Mouse (Mus musculus) kidney, adult 18-20 months (tissue): ENCODE measurements around the gene Apc2.
A peak's percentile ranks its signal among the peaks of the same experiment; 100 is the strongest.
"Not testable (repeated sequence)": the region's sequence is repeated elsewhere in the genome, so short reads cannot be mapped to it uniquely, and the experiment has no call there.

Experiments
- DNase-seq: peaks from one replicate; pipeline ENCODE4 v3.0.0; 2021

The Apc2 gene

GRCm38 (mm10) chr10:80295618-80296425 lies at the start of gene Apc2:
Apc2 (plus strand) TSS chr10:80295977.
- peak; percentile 86 for DNase-seq

- DNase-seq, result no peak
Observed at GRCm38 (mm10) chr10:80247849-80248248, 47.9 kb upstream of the Apc2 start.

- not testable (repeated sequence) for DNase-seq
Observed at GRCm38 (mm10) chr10:80248437-80248836, 47.3 kb upstream of the Apc2 start.

- DNase-seq, result peak; percentile 98
Observed at GRCm38 (mm10) chr10:80248971-80249640, 46.7 kb upstream of the Apc2 start, which contains the start of gene Ndufs7. Ndufs7 (plus strand) TSS chr10:80249121.

- no peak for DNase-seq
Observed at GRCm38 (mm10) chr10:80250059-80250458, 45.7 kb upstream of the Apc2 start.

GRCm38 (mm10) chr10:80250573-80250972 lies 45.2 kb upstream of the Apc2 start:
- DNase-seq, result no peak

GRCm38 (mm10) chr10:80252011-80252410 lies 43.8 kb upstream of the Apc2 start:
- DNase-seq, result no peak

GRCm38 (mm10) chr10:80252493-80253274 lies 43.1 kb upstream of the Apc2 start:
- no peak for DNase-seq

GRCm38 (mm10) chr10:80253551-80253950 lies 42.2 kb upstream of the Apc2 start:
- no peak for DNase-seq

- DNase-seq, result no peak
Observed at GRCm38 (mm10) chr10:80254331-80255297, 41.2 kb upstream of the Apc2 start.

- no peak for DNase-seq
Observed at GRCm38 (mm10) chr10:80255881-80256535, 39.8 kb upstream of the Apc2 start.

- DNase-seq, result no peak
Observed at GRCm38 (mm10) chr10:80257936-80258335, 37.8 kb upstream of the Apc2 start.

GRCm38 (mm10) chr10:80258752-80259462 lies 36.9 kb upstream of the Apc2 start:
- no peak for DNase-seq

GRCm38 (mm10) chr10:80259463-80259805 lies 36.3 kb upstream of the Apc2 start:
- no peak for DNase-seq

- peak; percentile 75 for DNase-seq
Observed at GRCm38 (mm10) chr10:80259861-80260641, 35.7 kb upstream of the Apc2 start.

GRCm38 (mm10) chr10:80260642-80261584 lies 34.9 kb upstream of the Apc2 start, which contains the start of the genes Gamt and Dazap1:
Gamt (minus strand) TSS chr10:80261012.
Dazap1 (plus strand) TSS chr10:80261486.
- DNase-seq, result peak; percentile 97

- peak; percentile 99 for DNase-seq
Observed at GRCm38 (mm10) chr10:80261585-80261968, 34.2 kb upstream of the Apc2 start.

GRCm38 (mm10) chr10:80262169-80262568 lies 33.6 kb upstream of the Apc2 start:
- DNase-seq, result no peak
